Mouse (Mus musculus): ENCODE results near the gene Il16. TPM values are rescaled to one million over a fixed set of nuclear protein-coding genes. Genes with fewer than 3 reads are reported as not detected.

The Il16 gene
- polyA plus RNA-seq, 1 experiment from 2014 or later = 0.93 TPM

DNA sequence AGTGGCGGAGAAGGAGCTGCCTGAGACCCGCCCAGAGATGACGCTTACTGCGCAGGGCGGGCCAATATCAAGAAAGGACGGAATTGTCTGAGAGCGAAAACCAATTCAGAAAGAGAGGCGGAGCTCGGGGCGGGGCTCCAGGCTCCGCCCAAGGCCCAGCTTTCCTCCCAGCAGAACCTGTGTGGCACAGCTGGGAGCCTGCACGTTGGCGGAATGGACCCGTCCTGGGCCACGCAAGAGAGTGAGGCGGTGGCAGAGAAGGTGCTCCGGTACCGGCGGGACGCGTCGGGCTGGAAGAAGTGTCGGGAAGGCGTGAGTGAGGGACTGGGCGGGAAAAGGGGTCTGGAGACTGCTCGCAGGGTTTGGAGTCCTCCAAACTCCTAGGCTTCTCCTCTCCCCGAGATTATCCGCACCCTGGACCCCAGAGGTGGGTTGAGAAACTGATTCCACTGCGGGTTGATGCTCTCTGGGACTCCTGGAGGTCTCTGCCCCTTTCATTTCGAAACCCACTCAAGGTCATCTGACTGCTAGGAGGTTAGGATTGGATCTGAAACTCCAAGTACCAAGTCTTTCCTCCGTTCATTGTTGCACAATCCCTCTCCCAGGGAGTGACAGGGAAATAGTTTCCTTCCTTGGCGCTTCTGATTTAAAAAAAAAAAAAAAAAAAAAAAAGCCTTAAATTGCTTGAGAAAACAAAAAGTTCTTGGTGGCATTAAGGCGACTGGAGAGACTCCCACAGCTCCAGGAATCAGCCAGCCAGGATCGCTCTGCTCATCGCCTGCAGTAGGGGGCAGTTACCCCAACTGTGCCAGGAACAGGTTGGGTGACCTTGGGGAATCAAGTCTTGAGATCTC is 113.5 kb downstream of the Il16 start, which contains the start of gene Stard5:
Gene Stard5, plus strand, starts transcription at position 132 of the 854 bp plus-strand sequence.
- Histone ChIP-seq H3K9ac (peak within 1 kb of the TSS; percentile 68), H3K27me3 (replicated peaks) (no peaks in the 10 kb centered on the region), H3K36me3 (replicated peaks) (no peaks in the 10 kb centered on the region), H3K27ac (peak within 1 kb of the TSS; percentile 79), H3K4me3 (peak within 1 kb of the TSS; percentile 76), H3K4me1 (peaks cover 14% of the 10 kb centered on the region), H3K9me3 (no peaks in the 10 kb centered on the region), H3K4me2 (peak within 1 kb of the TSS; percentile 92)
- WGBS = under 1% methylated on average over 35 of the region's 35 CpGs
- ATAC-seq (replicated peaks) = peak; percentile 99

GRCm38 (mm10) chr7:83631073-83631827 is 114.3 kb downstream of the Il16 start:
- peak overlapping the region; percentile 62 for H3K9ac ChIP-seq
- H3K9me3 ChIP-seq = no peaks in the 10 kb centered on the region
- peaks cover 14% of the 10 kb centered on the region for H3K4me1 ChIP-seq
- H3K27ac ChIP-seq = peak overlapping the region; percentile 79
- WGBS = 14% methylated on average over 11 of the region's 11 CpGs
- no peaks in the 10 kb centered on the region for H3K27me3 ChIP-seq (replicated peaks)
- no peaks in the 10 kb centered on the region for H3K36me3 ChIP-seq (replicated peaks)
- peak overlapping the region; percentile 92 for H3K4me2 ChIP-seq
- H3K4me3 ChIP-seq = peak overlapping the region; percentile 76
- peak; percentile 87 for ATAC-seq (replicated peaks)

DNA sequence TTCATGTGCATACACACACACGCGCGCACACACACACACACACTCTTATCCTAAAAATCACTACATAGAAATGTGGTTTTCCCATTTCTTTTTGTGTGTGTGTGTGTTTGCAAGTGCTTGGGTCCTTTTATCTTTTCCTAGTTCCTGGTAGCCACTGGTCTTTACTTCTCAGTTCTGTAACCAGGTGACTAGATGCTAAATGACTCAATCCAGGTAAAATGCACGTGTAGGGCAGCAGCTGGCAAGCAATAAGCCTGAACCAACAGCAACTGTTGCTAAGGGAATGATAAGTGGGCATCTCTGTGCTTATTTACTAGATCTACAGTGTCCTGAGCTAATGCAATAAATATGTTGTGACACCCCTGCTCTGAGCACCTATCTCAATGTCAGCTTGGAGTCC is 118.2 kb downstream of the Il16 start:
- Histone ChIP-seq H3K27ac (no peak overlapping the region), H3K4me2 (no peak overlapping the region), H3K4me1 (peaks cover 12% of the 10 kb centered on the region), H3K4me3 (no peak overlapping the region), H3K36me3 (replicated peaks) (no peaks in the 10 kb centered on the region), H3K9me3 (no peaks in the 10 kb centered on the region), H3K27me3 (replicated peaks) (no peaks in the 10 kb centered on the region), H3K9ac (no peak overlapping the region)
- 85% methylated on average over 4 of the region's 4 CpGs for WGBS
- ATAC-seq (replicated peaks) = no peak

DNA sequence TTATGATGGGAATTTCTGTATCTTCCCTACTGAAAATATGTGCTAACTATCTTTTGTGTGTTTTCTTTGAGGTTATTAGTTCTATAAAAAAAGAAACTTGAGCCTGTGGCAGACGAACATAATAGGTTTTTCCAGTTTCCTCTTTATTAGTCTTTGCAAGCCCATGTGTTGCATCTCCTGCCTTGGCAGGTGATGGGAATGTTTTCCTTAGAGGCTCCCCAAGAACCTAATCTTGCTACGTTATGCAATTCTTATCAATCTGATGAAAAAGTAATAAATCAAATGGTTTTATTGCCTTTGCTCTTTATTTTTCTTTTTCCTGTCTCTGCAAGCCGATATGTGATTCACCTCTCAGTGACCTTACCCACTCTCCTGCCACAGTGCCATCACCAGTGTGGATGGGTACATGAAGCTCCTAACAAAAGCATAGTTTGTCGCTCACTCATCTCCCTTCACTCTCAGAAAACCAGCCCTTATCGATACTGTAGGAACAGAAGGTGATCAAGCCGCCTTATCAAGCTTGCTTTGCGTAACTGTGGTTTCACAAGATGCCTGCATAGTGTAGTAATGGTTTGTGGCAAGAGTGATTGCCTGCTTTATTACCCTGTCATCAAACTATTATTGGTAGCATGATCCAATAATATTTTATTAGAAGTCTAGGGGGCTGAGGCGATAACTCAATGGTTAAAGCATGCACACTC is 118.8 kb downstream of the Il16 start:
- no peaks in the 10 kb centered on the region for H3K36me3 ChIP-seq (replicated peaks)
- no peak for ATAC-seq (replicated peaks)
- no peaks in the 10 kb centered on the region for H3K9me3 ChIP-seq
- H3K4me3 ChIP-seq = no peak overlapping the region
- H3K4me2 ChIP-seq = no peak overlapping the region
- no peak overlapping the region for H3K27ac ChIP-seq
- no peak overlapping the region for H3K9ac ChIP-seq
- H3K27me3 ChIP-seq (replicated peaks) = no peaks in the 10 kb centered on the region
- H3K4me1 ChIP-seq = peaks cover 7% of the 10 kb centered on the region
- 90% methylated on average over 8 of the region's 8 CpGs for whole genome bisulfite sequencing

GRCm38 (mm10) chr7:83624065-83624464 is 121.5 kb downstream of the Il16 start:
- no peak for ATAC-seq (replicated peaks)
- Histone ChIP-seq H3K9me3 (no peaks in the 10 kb centered on the region), H3K4me1 (no peaks in the 10 kb centered on the region), H3K9ac (no peak overlapping the region), H3K36me3 (replicated peaks) (no peaks in the 10 kb centered on the region), H3K27ac (no peak overlapping the region), H3K27me3 (replicated peaks) (no peaks in the 10 kb centered on the region), H3K4me2 (no peak overlapping the region), H3K4me3 (no peak overlapping the region)
- WGBS = 80% methylated on average over 1 of the region's 1 CpGs

GRCm38 (mm10) chr7:83622582-83622981 is 122.9 kb downstream of the Il16 start:
- Histone ChIP-seq H3K27me3 (replicated peaks) (no peaks in the 10 kb centered on the region), H3K36me3 (replicated peaks) (no peaks in the 10 kb centered on the region), H3K27ac (no peak overlapping the region), H3K9ac (no peak overlapping the region), H3K4me1 (no peaks in the 10 kb centered on the region), H3K4me3 (no peak overlapping the region), H3K4me2 (no peak overlapping the region), H3K9me3 (no peaks in the 10 kb centered on the region)
- ATAC-seq (replicated peaks) = no peak
- WGBS = 91% methylated on average over 6 of the region's 6 CpGs

- no peaks in the 10 kb centered on the region for H3K9me3 ChIP-seq
- H3K27me3 ChIP-seq (replicated peaks) = no peaks in the 10 kb centered on the region
- WGBS = 91% methylated on average over 1 of the region's 1 CpGs
- ATAC-seq (replicated peaks) = no peak
- no peak overlapping the region for H3K9ac ChIP-seq
- H3K27ac ChIP-seq = no peak overlapping the region
- H3K36me3 ChIP-seq (replicated peaks) = no peaks in the 10 kb centered on the region
- H3K4me1 ChIP-seq = no peaks in the 10 kb centered on the region
- H3K4me2 ChIP-seq = no peak overlapping the region
- no peak overlapping the region for H3K4me3 ChIP-seq
Observed at GRCm38 (mm10) chr7:83618709-83619108, 126.8 kb downstream of the Il16 start.

GRCm38 (mm10) chr7:83616268-83616667 is 129.3 kb downstream of the Il16 start:
- Histone ChIP-seq H3K9ac (no peak overlapping the region), H3K9me3 (no peaks in the 10 kb centered on the region), H3K4me2 (no peak overlapping the region), H3K4me1 (no peaks in the 10 kb centered on the region), H3K36me3 (replicated peaks) (no peaks in the 10 kb centered on the region), H3K27ac (no peak overlapping the region), H3K27me3 (replicated peaks) (no peaks in the 10 kb centered on the region), H3K4me3 (no peak overlapping the region)
- no peak for ATAC-seq (replicated peaks)
- 88% methylated on average over 3 of the region's 3 CpGs for WGBS

DNA sequence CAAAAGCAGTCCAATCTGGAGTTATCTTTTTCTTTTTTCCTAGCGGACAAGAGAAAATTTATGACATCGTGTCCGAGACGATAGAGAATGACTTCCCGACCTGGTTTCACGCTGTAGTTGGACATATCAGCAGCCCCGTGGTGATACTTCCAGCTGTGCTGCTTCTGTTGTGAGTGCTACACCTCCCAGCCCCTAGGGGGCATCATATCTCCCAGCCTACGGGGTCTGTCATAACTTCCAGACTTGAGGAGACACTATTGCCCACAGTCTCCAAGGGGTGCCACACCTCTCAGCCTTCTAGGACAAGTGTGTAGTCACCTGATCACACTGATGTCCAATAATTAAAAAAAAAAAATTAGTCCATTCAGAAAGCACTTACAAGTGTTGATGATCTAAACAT is 129.7 kb downstream of the Il16 start:
- Histone ChIP-seq H3K9me3 (no peaks in the 10 kb centered on the region), H3K9ac (no peak overlapping the region), H3K36me3 (replicated peaks) (no peaks in the 10 kb centered on the region), H3K4me2 (no peak overlapping the region), H3K27me3 (replicated peaks) (no peaks in the 10 kb centered on the region), H3K4me3 (no peak overlapping the region), H3K4me1 (no peaks in the 10 kb centered on the region), H3K27ac (no peak overlapping the region)
- ATAC-seq (replicated peaks) = no peak
- 89% methylated on average over 8 of the region's 8 CpGs for WGBS

DNA sequence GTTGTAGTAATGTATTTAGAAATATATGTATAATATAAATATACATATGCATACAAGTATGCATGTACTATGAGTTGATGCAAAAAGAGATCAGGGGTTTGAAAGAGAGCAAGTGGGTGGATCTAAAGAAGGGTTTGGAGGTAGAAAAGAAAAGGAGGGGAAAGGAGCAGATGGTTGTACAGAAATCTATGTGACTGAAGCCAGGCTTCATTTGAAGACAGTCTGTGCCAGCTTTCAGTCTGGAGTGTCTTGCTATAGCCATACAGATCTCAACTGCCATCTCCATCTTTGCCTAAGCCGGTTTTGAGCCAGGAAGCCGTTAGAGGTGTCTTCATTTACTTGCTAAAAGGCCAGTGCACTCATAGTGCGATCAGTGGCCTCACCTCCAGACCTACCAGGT is 130.3 kb downstream of the Il16 start:
- no peaks in the 10 kb centered on the region for H3K36me3 ChIP-seq (replicated peaks)
- H3K9me3 ChIP-seq = no peaks in the 10 kb centered on the region
- WGBS = 96% methylated on average over 3 of the region's 3 CpGs
- no peaks in the 10 kb centered on the region for H3K4me1 ChIP-seq
- H3K9ac ChIP-seq = no peak overlapping the region
- ATAC-seq (replicated peaks) = no peak
- no peak overlapping the region for H3K4me3 ChIP-seq
- H3K27me3 ChIP-seq (replicated peaks) = no peaks in the 10 kb centered on the region
- no peak overlapping the region for H3K4me2 ChIP-seq
- no peak overlapping the region for H3K27ac ChIP-seq

GRCm38 (mm10) chr7:83611886-83612285 is 133.6 kb downstream of the Il16 start:
- Histone ChIP-seq H3K4me3 (no peak overlapping the region), H3K4me1 (no peaks in the 10 kb centered on the region), H3K9ac (no peak overlapping the region), H3K9me3 (no peaks in the 10 kb centered on the region), H3K36me3 (replicated peaks) (no peaks in the 10 kb centered on the region), H3K27me3 (replicated peaks) (no peaks in the 10 kb centered on the region), H3K4me2 (no peak overlapping the region), H3K27ac (no peak overlapping the region)
- 89% methylated on average over 1 of the region's 1 CpGs for WGBS
- no peak for ATAC-seq (replicated peaks)

- Histone ChIP-seq H3K9me3 (no peaks in the 10 kb centered on the region), H3K9ac (no peak overlapping the region), H3K4me2 (no peak overlapping the region), H3K36me3 (replicated peaks) (no peaks in the 10 kb centered on the region), H3K27ac (no peak overlapping the region), H3K4me1 (no peaks in the 10 kb centered on the region), H3K4me3 (no peak overlapping the region), H3K27me3 (replicated peaks) (no peaks in the 10 kb centered on the region)
- 98% methylated on average over 4 of the region's 4 CpGs for WGBS
- no peak for ATAC-seq (replicated peaks)
Observed at GRCm38 (mm10) chr7:83609891-83610290, 135.6 kb downstream of the Il16 start.

Data from midbrain, embryonic 15.5 days (tissue).